Mouse (Mus musculus) hindbrain, embryonic 10.5 days (tissue): ENCODE data around the gene Sh3bp4. TPM values are rescaled to one million over a fixed set of nuclear protein-coding genes. Genes with fewer than 3 reads are reported as not detected.

ENCODE experiments used
- DNase-seq: peaks from one replicate; pipeline ENCODE4 v3.0.0-alpha.2; 2017; ENCODE audit warnings: low spot score
- H3K27ac ChIP-seq: fragments of 300-500 bp; sonication (generic); 2 replicates; pipeline ENCODE4 v1.5.1; 2016; ENCODE audit warnings: mild to moderate bottlenecking, moderate library complexity
- H3K27me3 ChIP-seq: fragments of 300-500 bp; sonication (generic); 2 replicates; pipeline ENCODE4 v1.6.1; 2016; ENCODE audit warnings: mild to moderate bottlenecking; ENCODE audit not compliant: poor library complexity, insufficient read depth, severe bottlenecking
- H3K36me3 ChIP-seq: fragments of 300-500 bp; sonication (generic); 2 replicates; pipeline ENCODE4 v1.6.1; 2016; ENCODE audit warnings: mild to moderate bottlenecking, moderate library complexity
- H3K4me1 ChIP-seq: fragments of 300-500 bp; sonication (generic); replicated peaks from 2 replicates; pipeline ENCODE4 v1.6.1; 2016; ENCODE audit warnings: mild to moderate bottlenecking
- H3K4me3 ChIP-seq: fragments of 300-500 bp; sonication (generic); 2 replicates; pipeline ENCODE4 v1.5.1; 2016; ENCODE audit warnings: mild to moderate bottlenecking, moderate library complexity
- H3K9me3 ChIP-seq: fragments of 300-500 bp; sonication (generic); 2 replicates; pipeline ENCODE4 v1.6.1; 2016; ENCODE audit warnings: mild to moderate bottlenecking, moderate library complexity
- WGBS: fragments of 180-500 bp; shearing (Covaris S2); methylation state at CpG from one replicate; pipeline ENCODE4 v1.1.7; 2016; 5-methylcytosine and 5-hydroxymethylcytosine counted together
- polyA plus RNA-seq: library from polyadenylated mRNA; unstranded; fragments of >200 nt; fragmentation: Nextera tagmentation; extraction: Ambion mirVana; gene quantifications from 2 replicates; pipeline ENCODE4 v1.2.1, GENCODE M21; 2016

The Sh3bp4 gene
- polyA plus RNA-seq, 1 experiment from 2014 or later = 27.2 TPM

GRCm38 (mm10) chr1:89045403-89045802, 24.8 kb upstream of the Sh3bp4 start:
- Histone ChIP-seq H3K4me3 (no peak overlapping the region), H3K36me3 (no peaks in the 10 kb centered on the region), H3K9me3 (no peaks in the 10 kb centered on the region), H3K27ac (no peak overlapping the region), H3K27me3 (no peaks in the 10 kb centered on the region), H3K4me1 (0 out of 2 replicates have a peak, but pooled peaks cover 3% of the 10 kb centered on the region)
- 89% methylated on average over 8 of the region's 8 CpGs for WGBS
- DNase-seq = no peak

- no peak for DNase-seq
- WGBS = 91% methylated on average over 4 of the region's 4 CpGs
- Histone ChIP-seq H3K4me1 (no peaks in the 10 kb centered on the region), H3K27me3 (no peaks in the 10 kb centered on the region), H3K4me3 (no peak overlapping the region), H3K9me3 (no peaks in the 10 kb centered on the region), H3K27ac (no peak overlapping the region), H3K36me3 (no peaks in the 10 kb centered on the region)
Measured at GRCm38 (mm10) chr1:89049506-89049905, 20.7 kb upstream of the Sh3bp4 start.

GRCm38 (mm10) chr1:89056175-89056574, 14.0 kb upstream of the Sh3bp4 start:
- Histone ChIP-seq H3K36me3 (no peaks in the 10 kb centered on the region), H3K27me3 (no peaks in the 10 kb centered on the region), H3K4me3 (no peak overlapping the region), H3K4me1 (no peaks in the 10 kb centered on the region), H3K27ac (no peak overlapping the region), H3K9me3 (0 out of 2 replicates have a peak, but pooled peaks cover 3% of the 10 kb centered on the region)
- WGBS = 67% methylated on average over 1 of the region's 1 CpGs
- no peak for DNase-seq

- WGBS = 80% methylated on average over 3 of the region's 3 CpGs
- Histone ChIP-seq H3K4me3 (no peak overlapping the region), H3K9me3 (0 out of 2 replicates have a peak, but pooled peaks cover 3% of the 10 kb centered on the region), H3K4me1 (no peaks in the 10 kb centered on the region), H3K36me3 (no peaks in the 10 kb centered on the region), H3K27me3 (no peaks in the 10 kb centered on the region), H3K27ac (no peak overlapping the region)
- no peak for DNase-seq
Measured at GRCm38 (mm10) chr1:89057430-89057829, 12.8 kb upstream of the Sh3bp4 start.

- DNase-seq = no peak
- Histone ChIP-seq H3K36me3 (no peaks in the 10 kb centered on the region), H3K4me1 (no peaks in the 10 kb centered on the region), H3K4me3 (no peak overlapping the region), H3K27ac (no peak overlapping the region), H3K27me3 (no peaks in the 10 kb centered on the region), H3K9me3 (0 out of 2 replicates have a peak, but pooled peaks cover 3% of the 10 kb centered on the region)
- WGBS = 90% methylated on average over 1 of the region's 1 CpGs
Measured at GRCm38 (mm10) chr1:89058011-89058410, 12.2 kb upstream of the Sh3bp4 start.

GRCm38 (mm10) chr1:89062977-89063376, 7.2 kb upstream of the Sh3bp4 start:
- no peak overlapping the region for H3K27ac ChIP-seq
- H3K4me1 ChIP-seq = no peaks in the 10 kb centered on the region
- 86% methylated on average over 4 of the region's 4 CpGs for WGBS
- no peaks in the 10 kb centered on the region for H3K36me3 ChIP-seq
- H3K4me3 ChIP-seq = no peak overlapping the region
- no peaks in the 10 kb centered on the region for H3K9me3 ChIP-seq
- no peak for DNase-seq
- no peaks in the 10 kb centered on the region for H3K27me3 ChIP-seq

- H3K27ac ChIP-seq = no peak overlapping the region
- DNase-seq = no peak
- H3K4me3 ChIP-seq = no peak overlapping the region
- H3K4me1 ChIP-seq = peaks cover 4% of the 10 kb centered on the region
- 85% methylated on average over 3 of the region's 3 CpGs for WGBS
- H3K36me3 ChIP-seq = no peaks in the 10 kb centered on the region
- H3K27me3 ChIP-seq = no peaks in the 10 kb centered on the region
- H3K9me3 ChIP-seq = no peaks in the 10 kb centered on the region
Measured at GRCm38 (mm10) chr1:89063800-89064199, 6.4 kb upstream of the Sh3bp4 start.

- Histone ChIP-seq H3K4me3 (no peak overlapping the region), H3K36me3 (no peaks in the 10 kb centered on the region), H3K27ac (peak overlapping the region; percentile 96), H3K4me1 (peaks cover 51% of the 10 kb centered on the region), H3K27me3 (no peaks in the 10 kb centered on the region), H3K9me3 (no peaks in the 10 kb centered on the region)
- WGBS = 62% methylated on average over 5 of the region's 5 CpGs
- DNase-seq = no peak
Measured at GRCm38 (mm10) chr1:89068812-89069211, 1.4 kb upstream of the Sh3bp4 start.

GRCm38 (mm10) chr1:89069479-89070102, 624 bp upstream of the Sh3bp4 start:
- no peak for DNase-seq
- H3K4me3 ChIP-seq = peak overlapping the region; percentile 93
- WGBS = 1% methylated on average over 25 of the region's 25 CpGs

GRCm38 (mm10) chr1:89070871-89071361, 701 bp downstream of the Sh3bp4 start:
- Histone ChIP-seq H3K36me3 (no peaks in the 10 kb centered on the region), H3K27me3 (no peaks in the 10 kb centered on the region), H3K9me3 (no peaks in the 10 kb centered on the region), H3K27ac (peak overlapping the region; percentile 96), H3K4me3 (peak overlapping the region; percentile 93), H3K4me1 (peaks cover 71% of the 10 kb centered on the region)
- peak; percentile 67 for DNase-seq
- WGBS = under 1% methylated on average over 28 of the region's 28 CpGs

More at GRCm38 (mm10) chr1:89069479-89070102, 624 bp upstream of the Sh3bp4 start:
- peak overlapping the region; percentile 96 for H3K27ac ChIP-seq
- no peaks in the 10 kb centered on the region for H3K9me3 ChIP-seq
- H3K27me3 ChIP-seq = no peaks in the 10 kb centered on the region
- peaks cover 58% of the 10 kb centered on the region for H3K4me1 ChIP-seq
- no peaks in the 10 kb centered on the region for H3K36me3 ChIP-seq

GRCm38 (mm10) chr1:89071371-89072142, 1.3 kb downstream of the Sh3bp4 start:
- no peaks in the 10 kb centered on the region for H3K9me3 ChIP-seq
- no peaks in the 10 kb centered on the region for H3K27me3 ChIP-seq
- 2% methylated on average over 15 of the region's 15 CpGs for WGBS
- peak overlapping the region; percentile 96 for H3K27ac ChIP-seq
- H3K36me3 ChIP-seq = no peaks in the 10 kb centered on the region
- peak overlapping the region; percentile 93 for H3K4me3 ChIP-seq
- no peak for DNase-seq
- peaks cover 77% of the 10 kb centered on the region for H3K4me1 ChIP-seq

- Histone ChIP-seq H3K27me3 (no peaks in the 10 kb centered on the region), H3K36me3 (no peaks in the 10 kb centered on the region), H3K27ac (peak overlapping the region; percentile 96), H3K4me1 (peaks cover 85% of the 10 kb centered on the region), H3K9me3 (no peaks in the 10 kb centered on the region), H3K4me3 (peak overlapping the region; percentile 93)
- WGBS = 6% methylated on average over 14 of the region's 14 CpGs
- peak; percentile 37 for DNase-seq
Measured at GRCm38 (mm10) chr1:89072143-89072990, 2.2 kb downstream of the Sh3bp4 start.
